Mouse (Mus musculus): ENCODE data around the gene Gda.

The Gda gene

DNA sequence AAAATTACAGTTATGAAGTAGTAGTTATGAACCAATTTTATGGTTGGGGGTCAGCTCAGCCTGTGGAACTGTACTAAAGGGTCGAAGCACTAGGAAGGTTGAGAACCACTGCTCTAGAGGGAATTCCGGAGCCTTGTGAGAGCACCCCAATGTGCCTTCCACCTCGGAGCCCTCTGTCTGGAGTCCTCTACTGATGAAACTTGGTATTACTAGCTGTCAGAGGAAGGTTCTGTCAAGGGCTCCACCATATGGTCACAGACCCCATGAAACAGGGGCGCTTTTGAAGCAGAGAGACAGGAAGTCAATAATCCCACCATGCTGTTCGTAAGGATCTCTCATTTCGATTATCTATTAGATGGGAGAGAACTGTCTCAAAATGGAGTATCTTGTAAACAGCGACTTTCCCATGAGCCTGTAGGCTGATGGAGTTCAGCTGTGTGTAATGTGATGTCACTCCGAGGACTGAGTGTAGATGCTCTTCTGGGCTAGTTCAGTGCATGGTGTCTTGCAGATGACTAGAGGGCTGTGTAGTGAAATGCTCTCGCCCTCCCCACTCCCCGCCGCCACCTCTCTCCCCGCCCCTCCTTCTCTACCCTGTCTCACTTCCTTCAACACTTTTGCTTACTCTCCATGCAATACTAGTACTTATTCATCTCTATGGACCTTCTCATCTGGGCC lies 100.7 kb downstream of the Gda start:
- no peak for DNase-seq

DNA sequence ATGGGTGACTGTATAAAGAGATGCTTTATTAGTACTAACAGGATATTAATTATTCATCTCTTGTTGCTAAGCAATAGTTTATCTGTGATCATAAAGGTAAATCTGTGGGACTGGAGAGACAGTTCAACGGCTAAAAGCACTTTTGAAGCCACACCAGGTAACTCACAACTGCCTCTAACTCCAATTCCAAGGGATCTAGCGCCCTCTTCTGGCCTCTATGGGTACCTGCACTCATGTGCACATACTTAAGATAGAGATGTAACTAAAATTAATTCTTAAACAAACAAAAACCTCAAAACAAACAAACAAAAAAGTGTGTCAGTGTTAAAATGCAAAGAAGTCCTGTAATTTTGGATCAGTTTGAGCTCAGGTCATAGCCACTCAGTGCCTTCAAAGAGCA lies 101.9 kb downstream of the Gda start:
- DNase-seq = no peak

DNA sequence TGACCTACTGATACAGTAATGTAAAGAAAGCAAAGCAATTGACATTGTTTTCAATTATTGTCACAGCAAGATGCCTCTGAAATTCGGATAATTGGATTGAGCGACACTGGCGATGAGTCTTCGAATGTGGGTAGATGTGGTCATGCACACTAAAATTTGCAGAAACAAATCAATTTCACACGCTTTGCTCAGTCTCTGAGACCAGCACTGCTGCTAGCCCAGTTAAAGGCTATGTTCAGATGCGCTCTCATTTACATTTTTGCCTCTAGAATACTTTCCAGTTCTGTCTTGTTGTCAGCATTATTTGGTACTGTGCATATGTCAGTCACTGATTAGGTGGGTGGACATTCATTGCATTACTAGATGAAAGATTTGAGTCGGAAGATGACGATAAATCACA lies 102.5 kb downstream of the Gda start:
- no peak for DNase-seq

DNA sequence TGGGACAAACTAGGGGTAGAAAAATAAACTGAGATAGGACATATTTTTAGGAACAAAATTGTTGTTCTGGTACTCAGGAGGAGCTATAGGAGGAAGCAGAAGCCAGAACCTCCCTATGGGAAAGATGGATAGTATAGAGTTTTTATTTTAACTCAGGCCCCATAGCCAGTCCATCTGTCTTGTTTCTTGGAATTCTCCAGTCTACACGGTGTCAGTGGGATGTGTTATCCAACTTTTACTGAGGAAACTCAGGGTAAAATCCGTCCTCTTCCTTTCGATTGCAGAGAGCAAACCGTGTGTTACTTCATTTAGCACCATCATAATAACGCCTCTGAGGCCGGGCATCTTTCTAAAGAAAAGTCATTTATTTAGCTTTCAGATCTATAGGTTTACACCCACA lies 104.1 kb downstream of the Gda start:
- DNase-seq = no peak

DNA sequence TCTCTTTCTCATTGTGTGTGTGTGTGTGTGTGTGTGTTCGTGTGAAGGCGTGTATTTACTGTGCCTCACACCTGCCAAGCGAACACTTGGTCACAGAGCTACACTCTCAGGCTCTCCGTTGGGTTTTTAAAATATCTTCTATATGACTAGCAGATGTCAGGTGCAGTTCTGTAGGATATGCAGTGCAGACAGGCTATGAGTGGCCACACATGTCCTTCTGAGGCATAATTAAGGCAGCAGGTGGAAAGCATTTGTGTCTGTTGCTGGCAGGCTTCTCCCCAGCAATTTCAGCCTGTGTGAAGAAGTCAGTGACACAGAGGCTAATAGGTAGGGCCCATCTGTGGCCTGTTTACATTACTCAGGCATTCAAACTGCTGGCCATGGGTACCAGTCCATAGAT lies 104.7 kb downstream of the Gda start:
- no peak for DNase-seq

DNA sequence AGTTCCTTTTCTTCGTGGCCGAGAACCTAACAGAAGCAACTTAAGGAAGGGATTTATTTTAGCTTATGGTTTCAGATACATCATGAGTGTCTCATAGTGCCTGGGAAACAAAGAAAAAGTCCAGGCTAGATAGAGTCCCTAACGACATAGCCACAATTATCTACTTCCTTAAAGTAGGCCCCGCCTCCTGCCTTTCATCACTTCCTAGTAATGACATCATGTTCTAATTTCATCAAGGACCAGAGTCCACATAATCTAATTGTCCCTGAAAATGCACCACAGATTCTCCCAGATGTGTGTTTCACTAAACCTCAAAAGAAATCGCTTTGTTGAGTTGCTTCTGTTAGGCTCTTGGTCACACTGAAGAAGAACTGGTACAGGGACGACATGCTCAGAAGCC lies 115.5 kb downstream of the Gda start:
- DNase-seq = no peak

DNA sequence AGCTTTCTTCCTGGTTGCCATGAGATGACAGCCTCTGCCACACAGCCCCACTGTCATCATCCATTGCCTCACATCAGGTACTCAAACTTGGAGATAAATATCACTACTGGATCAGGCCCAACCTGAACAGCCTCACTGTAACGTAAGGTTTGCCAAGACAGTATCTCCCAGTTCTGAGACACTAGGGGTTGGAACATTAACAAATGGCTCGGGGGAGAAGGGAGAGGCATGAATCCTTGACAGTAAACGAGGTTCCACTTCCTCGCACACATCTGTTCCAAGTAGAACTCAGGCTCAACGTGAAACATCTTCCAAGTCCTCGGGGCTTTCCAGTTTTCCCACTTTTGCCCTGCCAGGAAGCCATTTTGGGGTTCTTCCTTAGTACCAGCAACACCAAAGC lies 123.6 kb downstream of the Gda start:
- no peak for DNase-seq

DNA sequence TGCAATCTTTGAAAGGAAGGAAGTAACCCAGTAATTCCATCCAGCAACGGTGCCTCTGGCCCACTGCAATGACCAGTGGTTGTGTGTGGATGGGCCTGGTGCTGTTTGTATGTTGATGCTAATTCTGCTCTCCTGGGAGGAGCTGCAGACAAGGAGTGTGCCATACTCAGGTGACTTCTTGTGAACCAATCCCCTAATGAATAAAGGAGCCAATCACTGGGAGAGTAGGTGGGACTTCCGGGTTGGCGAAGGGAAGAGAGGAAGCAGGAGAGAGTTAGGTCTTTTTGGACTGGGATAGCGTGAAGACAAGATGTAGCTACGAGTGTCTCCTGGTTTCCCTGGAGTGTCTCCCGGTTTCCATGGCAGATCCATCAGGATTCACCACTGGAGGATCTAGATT lies 126.6 kb downstream of the Gda start:
- no peak for DNase-seq
